Mouse (Mus musculus) heart, adult 18-20 months (tissue): ENCODE results near the gene Ear14. TPM values are rescaled to one million over a fixed set of nuclear protein-coding genes. Genes with fewer than 3 reads are reported as not detected.
"Not testable (repeated sequence)": the region's sequence is repeated elsewhere in the genome, so short reads cannot be mapped to it uniquely, and the experiment has no call there.

Experiments
- DNase-seq, 2 experiments: peaks; one replicate each; pipeline ENCODE4 v3.0.0; 2021 to 2022; ENCODE audit warnings: mixed read lengths in 1 of 2
- total RNA-seq, 2 experiments: library from RNA; stranded (reverse); gene quantifications; 2 replicates each; pipeline ENCODE4 v1.2.3; 2021

Ear14 gene
- total RNA-seq, 2 experiments from 2014 or later: not detected

- not testable (repeated sequence) for DNase-seq
These were observed 49.0 kb downstream of the Ear14 start for GRCm38 (mm10) chr14:51252206-51252605.

GRCm38 (mm10) chr14:51253569-51253968 lies 50.4 kb downstream of the Ear14 start:
- DNase-seq: no peak

Other genes with a start within 250 kb of the Ear14 start
- 1 to 10 TPM in 1 of 2 experiments, under 1 TPM in 1; 0.89 to 1.0 TPM for gene Pnp2, start 247.4 kb upstream of the Ear14 start, total RNA-seq
- under 1 TPM; 0.20 to 0.41 TPM for gene Rnase10, start 195.6 kb upstream of the Ear14 start, total RNA-seq
- not detected for gene Rnase9, start 161.5 kb upstream of the Ear14 start, total RNA-seq
- not detected for gene Rnase11, start 153.2 kb upstream of the Ear14 start, total RNA-seq
- not detected for gene Rnase12, start 145.7 kb upstream of the Ear14 start, total RNA-seq
- not detected for gene Olfr750, start 129.0 kb upstream of the Ear14 start, total RNA-seq
- 10 to 100 TPM; 43.0 to 46.9 TPM for gene Rnase4, start 112.3 kb upstream of the Ear14 start, total RNA-seq
- 1 to 10 TPM; 6.1 to 6.9 TPM for gene Ang, start 112.2 kb upstream of the Ear14 start, total RNA-seq
- gene Eddm3b, start 89.0 kb upstream of the Ear14 start, total RNA-seq: not detected
- 1 to 10 TPM in 1 of 2 experiments, under 1 TPM in 1; 0.65 to 1.2 TPM for gene Rnase6, start 79.5 kb upstream of the Ear14 start, total RNA-seq
- gene Rnase1, start 56.6 kb upstream of the Ear14 start, total RNA-seq: 1 to 10 TPM in 1 of 2 experiments, under 1 TPM in 1; 0.89 to 1.3 TPM
- gene Rnase2b, start 41.1 kb upstream of the Ear14 start, total RNA-seq: not detected
- not detected for gene Ang2, start 4.2 kb upstream of the Ear14 start, total RNA-seq
- 1 to 10 TPM; 1.9 to 4.1 TPM for gene Rnase2a, start 52.7 kb downstream of the Ear14 start, total RNA-seq
- not detected for gene Gm7247, start 158.4 kb downstream of the Ear14 start, total RNA-seq
- gene Vmn2r88, start 207.4 kb downstream of the Ear14 start, total RNA-seq: not detected
- gene Vmn2r89, start 248.5 kb downstream of the Ear14 start, total RNA-seq: not detected